ENCODE assay signal across 9 mouse cellular contexts in the genomic region with DNA sequence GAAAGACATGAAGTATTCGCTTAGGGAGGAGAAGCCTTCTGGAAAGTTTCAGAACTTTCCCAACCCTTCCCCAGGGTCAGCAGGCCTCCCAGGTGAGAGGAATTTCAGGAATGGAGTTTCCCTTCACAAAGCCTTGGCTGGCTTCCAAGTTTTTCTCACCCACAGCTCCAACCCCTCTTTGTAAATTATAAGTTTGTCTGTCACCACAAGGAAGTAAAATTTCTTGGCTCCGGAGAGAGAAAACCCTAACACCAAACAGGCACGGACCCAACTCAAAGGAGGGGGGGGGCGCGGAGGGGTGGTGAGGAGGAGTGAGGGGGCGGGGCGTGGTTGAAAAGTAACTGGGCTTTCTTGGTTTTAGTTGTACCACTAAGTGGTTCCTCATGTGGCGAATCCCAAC. TPM values are rescaled to one million over a fixed set of nuclear protein-coding genes. Genes with fewer than 3 reads are reported as not detected.
DNase-seq lines count a peak whose midpoint lies in the region; ATAC-seq and TF ChIP-seq lines count a peak whose summit lies in the region.
"Had no signal": no experiment of that assay in that cellular context is flagged by ENCODE, and none has a peak within 500 bp of the region (broad histone marks: within the 10 kb centered on the region; RNA-seq: fewer than 3 reads in every experiment).

No protein-coding gene starts in this region.

- H3K4me3 ChIP-seq in cerebellum, adult 2 months (replicated peaks; ENCODE audit: insufficient read depth, low read depth, low read length): peak overlapping the region; percentile 60
- H3K4me3 ChIP-seq in liver, embryonic 14.5 days (ENCODE audit: insufficient read depth in 1 of 2, low read depth in 2 of 2, low read length in 2 of 2): peak overlapping the region; percentile 49 to 53
- peak overlapping the region; percentile 58; the same call in 1 of the 2 replicates for H3K4me3 ChIP-seq in neural tube, embryonic 12.5 days

- TF ChIP-seq POLR2A in cerebellum, adult 2 months (IDR thresholded peaks at IDR 0.05; ENCODE audit: borderline replicate concordance, insufficient read depth, low read length): no peak

- peak; percentile 19 for DNase-seq in gastrocnemius, adult 18-20 months (ENCODE audit: low spot score)
- DNase-seq in gastrocnemius, adult 8-10 months (ENCODE audit: low spot score in 2 of 2): no peak
- DNase-seq in cerebellum, adult 2 months: peak in 1 of 2 experiments; percentile 7
- peak; percentile 11 for DNase-seq in gastrocnemius, postnatal 10 days
- no peak for DNase-seq in liver, embryonic 14.5 days (ENCODE audit: low read depth in 3 of 3, low spot score in 3 of 3)
- no peak for DNase-seq in natural killer cell, adult 2 months (ENCODE audit: low spot score in 2 of 2)

- H3K27ac ChIP-seq in cerebellum, adult 2 months (ENCODE audit: insufficient read depth, low read length): no peak overlapping the region
- H3K27ac ChIP-seq in liver, embryonic 14.5 days: no peak overlapping the region
- H3K27ac ChIP-seq in neural tube, embryonic 12.5 days: no peak overlapping the region

- no peaks in the 10 kb centered on the region for H3K27me3 ChIP-seq in cerebellum, adult 2 months (ENCODE audit: control insufficient read depth, insufficient read depth, low read length)
- H3K27me3 ChIP-seq in liver, embryonic 14.5 days (ENCODE audit: control insufficient read depth, insufficient read depth, low read length): no peaks in the 10 kb centered on the region
- no peaks in the 10 kb centered on the region for H3K27me3 ChIP-seq in neural tube, embryonic 12.5 days (replicated peaks)
- H3K27me3 ChIP-seq: CH12.LX had no signal

- no peak for TF ChIP-seq EP300 in liver, embryonic 14.5 days (IDR thresholded peaks at IDR 0.05; ENCODE audit: low read depth)

- 10% methylated on average over 8 of the region's 8 CpGs for WGBS in cerebellum, adult 2 months
- 6% methylated on average over 8 of the region's 8 CpGs for WGBS in liver, embryonic 14.5 days (ENCODE audit: insufficient replicate concordance)
- WGBS in neural tube, embryonic 12.5 days: 14% methylated on average over 8 of the region's 8 CpGs

- H3K9ac ChIP-seq in liver, embryonic 14.5 days (replicated peaks): no peak overlapping the region
- no peak overlapping the region for H3K9ac ChIP-seq in neural tube, embryonic 12.5 days

- TF ChIP-seq CTCF in cerebellum, adult 2 months (IDR thresholded peaks at IDR 0.05; ENCODE audit: borderline replicate concordance, insufficient read depth, low read depth, low read length): no peak
- no peak for TF ChIP-seq CTCF in liver, embryonic 14.5 days (IDR thresholded peaks at IDR 0.05; ENCODE audit: low read depth)

- no peaks in the 10 kb centered on the region for H3K4me1 ChIP-seq in cerebellum, adult 2 months (ENCODE audit: control insufficient read depth, insufficient read depth, low read length)
- no peaks in the 10 kb centered on the region for H3K4me1 ChIP-seq in liver, embryonic 14.5 days (replicated peaks; ENCODE audit: control insufficient read depth in 2 of 2, insufficient read depth in 2 of 2, low read length in 1 of 2)
- no peaks in the 10 kb centered on the region for H3K4me1 ChIP-seq in neural tube, embryonic 12.5 days

- ATAC-seq in inflammation-experienced regulatory T-cells, adult 6 months: peak; percentile 7
- ATAC-seq in liver, embryonic 14.5 days (ENCODE audit: insufficient read depth): no peak
- peak; percentile 39; the same call in 1 of the 2 replicates for ATAC-seq in neural tube, embryonic 12.5 days (ENCODE audit: low FRiP score, low read depth)

- no peaks in the 10 kb centered on the region for H3K36me3 ChIP-seq in liver, embryonic 14.5 days (replicated peaks; ENCODE audit: control insufficient read depth, insufficient read depth, low read depth)
- H3K36me3 ChIP-seq in neural tube, embryonic 12.5 days: no peaks in the 10 kb centered on the region

- H3K9me3 ChIP-seq in liver, embryonic 14.5 days (ENCODE audit: control insufficient read depth, low read length): no peaks in the 10 kb centered on the region
- no peaks in the 10 kb centered on the region for H3K9me3 ChIP-seq in neural tube, embryonic 12.5 days

- peak overlapping the region; percentile 48 for H3K4me2 ChIP-seq in liver, embryonic 14.5 days (ENCODE audit: low read depth)
- peak overlapping the region; percentile 81 for H3K4me2 ChIP-seq in neural tube, embryonic 12.5 days (replicated peaks)

RNA-seq across cellular contexts. Expression of gene Rab32, which starts 1.0 kb away (rescaled TPM):
- total RNA-seq in gastrocnemius, adult 18-20 months (2021): 1 to 10 TPM in 1 of 2 experiments, under 1 TPM in 1; 0.57 to 1.6 TPM
- total RNA-seq in gastrocnemius, adult 8-10 months (2022): 1 to 10 TPM in 1 of 4 experiments, under 1 TPM in 3; 0.54 to 1.4 (median 0.75) TPM
- 1.6 and 2.0 TPM in 2 replicates for polyA plus RNA-seq in cerebellum, adult 2 months (2012; rRNA removed)
- total RNA-seq in gastrocnemius, postnatal 10 days (2021): 1 to 10 TPM; 2.4 to 3.6 TPM
- 1 to 10 TPM; 5.2 to 6.3 (median 5.9) TPM for polyA plus RNA-seq in inflammation-experienced regulatory T-cells, adult 6 months (2017; shearing (Covaris generic))
- 6.0 and 8.4 TPM in 2 replicates for polyA plus RNA-seq in liver, embryonic 14.5 days (2012; rRNA removed)
- 18.6 and 20.1 TPM in 2 replicates for polyA plus RNA-seq in liver, embryonic 14.5 days (2014; fragmentation: Nextera tagmentation; extraction: Ambion mirVana)
- polyA plus RNA-seq in neural tube, embryonic 12.5 days (2016; fragmentation: Nextera tagmentation; extraction: Ambion mirVana): 7.1 and 7.6 TPM in 2 replicates
- total RNA-seq: CH12.LX had no signal

Comparison
In these comparisons a context has a peak if more than half of its experiments do, and no peak if none do; other contexts are left out.
1. DNase-seq: peak in gastrocnemius, adult 18-20 months (single experiment) and gastrocnemius, postnatal 10 days (single experiment); none in gastrocnemius, adult 8-10 months (0 of 2), liver, embryonic 14.5 days (0 of 3) and natural killer cell, adult 2 months (0 of 2).
2. Peak in every context shown above with its lines, with median percentiles within 50 percentile points of each other: H3K4me3 ChIP-seq.